Mouse (Mus musculus): ENCODE results near the gene Sgf29. TPM values are rescaled to one million over a fixed set of nuclear protein-coding genes. Genes with fewer than 3 reads are reported as not detected.

Sgf29 gene
- 24.7 and 26.9 TPM in 2 replicates for polyA plus RNA-seq (2012; rRNA removed)

DNA sequence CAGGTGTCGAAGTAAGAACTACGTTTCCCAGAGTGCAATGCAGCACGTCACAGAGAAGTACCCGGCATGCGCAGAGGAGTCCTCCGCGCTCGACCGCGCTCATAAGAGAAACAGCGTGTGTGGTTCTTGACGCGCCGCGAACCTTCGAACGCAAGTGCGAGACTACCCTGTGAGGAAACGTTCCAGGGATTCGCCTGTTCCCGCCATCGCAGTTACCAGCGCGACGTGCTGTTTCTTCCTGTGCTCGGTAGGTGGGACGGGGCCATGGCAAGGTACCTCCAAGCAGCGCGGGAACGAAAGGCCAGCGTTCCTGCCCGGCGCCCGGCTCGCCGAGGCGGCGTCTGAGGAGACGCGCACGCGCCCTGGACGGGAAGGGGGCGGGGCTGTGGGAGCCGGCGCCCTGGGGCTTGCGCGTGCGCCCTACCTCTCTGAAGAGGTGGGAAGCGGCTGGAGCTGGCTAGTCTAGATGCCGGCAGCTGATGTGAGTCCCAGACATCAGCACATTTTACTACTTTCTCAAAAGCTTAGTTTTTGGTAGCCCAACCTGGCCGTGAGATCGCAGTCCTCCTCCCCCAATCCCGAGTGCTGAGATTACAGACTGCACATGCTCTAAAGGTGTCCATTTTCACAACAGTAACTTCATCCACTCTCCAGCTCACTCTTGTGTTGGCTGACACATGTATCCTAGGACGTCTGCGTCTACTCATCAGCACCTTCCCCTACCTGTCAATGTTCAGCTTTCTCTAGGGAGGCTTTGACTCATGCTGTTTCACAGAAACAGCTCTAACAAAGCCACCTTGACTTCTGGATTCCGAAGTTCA lies at the start of gene Sgf29:
Gene Sgf29 (plus strand): TSS at position 79 of the 821 bp plus-strand sequence.

DNA sequence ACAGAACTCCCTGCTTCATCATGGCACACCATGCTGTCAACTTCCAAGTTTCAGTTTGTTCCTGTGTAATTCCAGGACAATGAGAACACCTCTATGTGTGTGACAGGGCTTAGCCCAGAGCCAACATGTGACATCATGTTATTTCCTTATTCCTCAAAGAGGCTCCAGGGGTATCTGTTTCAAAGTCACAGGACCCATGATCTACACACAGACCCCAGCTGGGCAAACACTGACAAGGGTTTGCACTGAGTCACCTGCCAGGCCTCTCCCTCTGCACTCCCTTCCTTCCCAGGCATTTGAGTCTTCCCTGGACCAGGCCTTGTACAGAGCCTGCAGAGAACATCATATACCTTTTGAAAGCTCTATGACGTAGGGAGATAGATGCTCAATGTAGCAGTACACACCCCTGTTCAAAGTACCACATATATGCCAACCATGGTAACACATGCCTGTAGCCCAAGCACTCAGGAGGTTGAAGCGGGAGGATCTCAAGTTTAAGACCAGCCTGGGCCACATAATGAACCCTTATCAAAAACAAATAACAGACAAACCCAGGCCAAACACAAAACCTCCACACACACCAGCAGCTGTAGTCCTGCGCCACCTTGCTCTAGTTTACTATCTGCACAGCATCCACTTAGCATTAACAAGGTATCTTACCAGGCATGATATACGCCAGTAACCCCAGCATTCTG lies 18.1 kb upstream of the Sgf29 start, which contains the start of gene Nupr1:
Gene Nupr1 (minus strand): TSS at position 38 of the 695 bp plus-strand sequence.

DNA sequence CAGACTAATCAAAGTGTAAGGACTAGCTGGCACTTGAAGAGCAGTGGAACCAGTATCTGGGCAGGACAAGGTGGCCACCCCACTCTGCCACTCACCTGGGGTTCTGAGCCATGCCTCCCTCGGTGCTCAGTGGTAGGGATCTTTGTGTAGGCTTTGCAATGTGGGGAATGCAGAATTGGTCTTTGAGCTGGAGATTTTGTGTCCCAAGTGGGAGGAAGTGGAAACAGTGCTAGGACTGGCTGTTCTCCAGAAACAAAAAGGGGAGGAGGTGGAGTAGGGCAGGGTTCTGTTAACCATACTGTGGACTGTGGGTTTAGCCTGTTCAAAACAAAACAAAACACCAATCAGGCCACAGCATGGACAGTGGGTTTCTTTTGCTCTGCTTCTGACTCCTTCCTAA lies 27.1 kb downstream of the Sgf29 start, which contains the start of gene Sult1a1:
Gene Sult1a1 (minus strand): TSS at position 226 of the 400 bp plus-strand sequence.

DNA sequence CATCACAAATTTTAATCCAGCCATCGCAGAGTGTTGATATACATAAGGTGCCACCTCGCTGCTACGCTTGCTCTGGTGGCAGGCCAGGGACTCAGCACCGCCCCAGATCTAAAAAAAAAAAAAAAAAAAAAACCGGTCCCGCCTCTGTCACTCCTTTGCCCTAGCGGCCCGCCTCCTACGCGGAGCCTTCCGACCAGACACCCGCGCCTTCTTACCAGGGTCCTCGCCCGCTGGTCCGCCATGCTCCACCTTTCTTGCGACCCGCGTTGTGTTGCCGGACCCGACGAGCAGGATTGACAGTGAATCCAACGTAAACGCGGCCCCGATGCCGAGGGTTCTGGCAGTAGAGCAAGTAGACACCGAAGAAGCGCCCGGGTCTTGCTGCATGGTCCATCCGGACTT lies 46.1 kb downstream of the Sgf29 start, which contains the start of gene Bola2:
Gene Bola2 (plus strand): TSS at position 192 of the 402 bp plus-strand sequence.

DNA sequence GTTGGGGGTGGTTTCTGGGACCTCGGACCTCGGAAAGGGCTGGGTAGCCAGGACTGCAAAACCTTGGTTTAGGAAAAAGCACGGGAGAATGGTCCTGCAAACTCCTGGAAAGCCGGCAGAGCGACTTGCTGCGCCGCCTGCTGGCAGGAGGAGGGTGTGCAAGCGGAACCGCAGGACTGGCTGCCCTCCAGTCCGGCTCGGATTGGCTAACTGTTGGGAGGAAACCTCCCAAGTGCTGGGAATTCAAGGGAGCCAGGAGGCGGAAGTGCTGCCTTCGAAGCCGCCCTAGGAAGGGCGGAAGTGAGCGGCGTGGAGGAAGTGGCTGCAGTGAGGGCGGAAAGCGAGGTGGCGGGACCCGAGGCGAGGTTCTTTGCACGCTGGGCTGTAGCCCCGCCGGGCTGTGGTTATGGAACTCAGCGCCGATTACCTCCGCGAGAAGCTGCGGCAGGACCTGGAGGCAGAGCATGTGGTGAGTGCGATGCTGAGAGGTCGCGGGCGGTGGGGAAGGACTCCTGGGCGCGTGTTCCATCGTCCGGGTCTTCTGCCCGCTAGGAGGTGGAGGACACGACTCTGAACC lies 46.6 kb downstream of the Sgf29 start, which contains the start of gene Slx1b:
Gene Slx1b (minus strand): TSS at position 154 of the 577 bp plus-strand sequence.

DNA sequence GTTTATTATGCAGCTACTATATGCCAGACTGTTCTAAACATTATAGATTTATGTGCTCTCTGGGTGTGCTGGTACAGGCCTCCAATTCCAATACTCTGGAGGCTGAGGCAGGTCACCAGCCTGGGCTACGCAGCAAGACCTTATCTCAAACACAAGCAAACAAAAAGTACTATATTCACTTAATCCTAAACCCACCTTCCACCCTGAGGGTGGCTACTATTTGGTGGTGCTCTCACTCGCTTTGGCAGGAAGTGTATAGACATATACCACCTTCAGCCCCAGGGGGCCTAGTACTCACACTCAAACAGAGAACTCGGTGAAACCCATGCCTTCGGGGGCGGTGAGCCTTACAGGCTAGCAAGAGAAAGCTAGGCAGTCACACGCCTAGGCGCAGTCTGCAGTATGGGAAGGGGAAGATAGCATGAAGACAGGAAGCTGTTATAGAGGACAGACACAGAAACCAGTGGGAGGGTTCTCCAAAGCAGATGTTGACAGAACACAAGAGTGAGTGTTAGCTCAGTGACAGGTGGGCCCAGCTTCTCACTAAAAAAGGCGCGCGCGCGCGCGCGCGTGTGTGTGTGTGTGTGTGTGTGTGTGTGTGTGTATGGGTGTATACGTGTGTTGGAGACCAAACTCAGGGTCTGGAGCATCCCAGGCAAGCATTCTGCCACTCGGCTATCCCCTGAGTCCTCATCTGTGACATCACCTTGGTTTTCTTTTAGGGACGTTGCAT lies 58.5 kb downstream of the Sgf29 start, which contains the start of gene Coro1a:
Gene Coro1a (minus strand): TSS at position 346 of the 733 bp plus-strand sequence.

Other genes with a start within 250 kb of the Sgf29 start
- 0.28 and 0.39 TPM in 2 replicates for gene Cd19, start 234.4 kb upstream of the Sgf29 start, polyA plus RNA-seq (2012; rRNA removed)
- 3.7 and 4.3 TPM in 2 replicates for gene Rabep2, start 220.6 kb upstream of the Sgf29 start, polyA plus RNA-seq (2012; rRNA removed)
- gene Atp2a1, start 186.2 kb upstream of the Sgf29 start, polyA plus RNA-seq (2012; rRNA removed): 0.07 and 2.3 TPM in 2 replicates
- gene Sh2b1, start 173.9 kb upstream of the Sgf29 start, polyA plus RNA-seq (2012; rRNA removed): 11.3 and 12.5 TPM in 2 replicates
- 64.3 and 72.3 TPM in 2 replicates for gene Tufm, start 161.9 kb upstream of the Sgf29 start, polyA plus RNA-seq (2012; rRNA removed)
- gene Atxn2l, start 145.9 kb upstream of the Sgf29 start, polyA plus RNA-seq (2012; rRNA removed): 34.5 and 42.6 TPM in 2 replicates
- gene Eif3c, start 82.9 kb upstream of the Sgf29 start, polyA plus RNA-seq (2012; rRNA removed): 62.2 and 63.9 TPM in 2 replicates
- 1.5 and 1.8 TPM in 2 replicates for gene Apobr, start 64.4 kb upstream of the Sgf29 start, polyA plus RNA-seq (2012; rRNA removed)
- gene Cln3, start 63.5 kb upstream of the Sgf29 start, polyA plus RNA-seq (2012; rRNA removed): 7.1 and 8.9 TPM in 2 replicates
- gene Il27, start 54.4 kb upstream of the Sgf29 start, polyA plus RNA-seq (2012; rRNA removed): 0.05 TPM in 1 of 2 replicates, not detected in the other
- gene Nupr1, start 18.4 kb upstream of the Sgf29 start, polyA plus RNA-seq (2012; rRNA removed): 2.1 and 2.9 TPM in 2 replicates
- gene Sult1a1, start 27.1 kb downstream of the Sgf29 start, polyA plus RNA-seq (2012; rRNA removed): 4.4 and 5.2 TPM in 2 replicates
- gene Bola2, start 46.1 kb downstream of the Sgf29 start, polyA plus RNA-seq (2012; rRNA removed): 33.9 and 35.2 TPM in 2 replicates
- gene Slx1b, start 46.5 kb downstream of the Sgf29 start, polyA plus RNA-seq (2012; rRNA removed): 4.6 and 4.9 TPM in 2 replicates
- gene Coro1a, start 58.5 kb downstream of the Sgf29 start, polyA plus RNA-seq (2012; rRNA removed): 44.1 and 60.0 TPM in 2 replicates
- 28.0 and 36.0 TPM in 2 replicates for gene Mapk3, start 110.3 kb downstream of the Sgf29 start, polyA plus RNA-seq (2012; rRNA removed)
- gene Gdpd3, start 117.0 kb downstream of the Sgf29 start, polyA plus RNA-seq (2012; rRNA removed): 1.2 and 1.6 TPM in 2 replicates
- 58.6 and 66.7 TPM in 2 replicates for gene Ypel3, start 127.6 kb downstream of the Sgf29 start, polyA plus RNA-seq (2012; rRNA removed)
- gene Tbx6, start 132.2 kb downstream of the Sgf29 start, polyA plus RNA-seq (2012; rRNA removed): 1.0 and 1.3 TPM in 2 replicates
- gene Ppp4c, start 143.2 kb downstream of the Sgf29 start, polyA plus RNA-seq (2012; rRNA removed): 74.0 and 86.5 TPM in 2 replicates
- gene Fam57b, start 148.4 kb downstream of the Sgf29 start, polyA plus RNA-seq (2012; rRNA removed): 0.09 and 0.13 TPM in 2 replicates
- not detected in 2 replicates for gene 4930451I11Rik, start 182.3 kb downstream of the Sgf29 start, polyA plus RNA-seq (2012; rRNA removed)
- 0.01 and 0.03 TPM in 2 replicates for gene Doc2a, start 198.1 kb downstream of the Sgf29 start, polyA plus RNA-seq (2012; rRNA removed)
- 58.3 and 79.1 TPM in 2 replicates for gene Hirip3, start 212.7 kb downstream of the Sgf29 start, polyA plus RNA-seq (2012; rRNA removed)
- 23.2 and 24.6 TPM in 2 replicates for gene Ino80e, start 213.1 kb downstream of the Sgf29 start, polyA plus RNA-seq (2012; rRNA removed)
- 15.6 and 17.1 TPM in 2 replicates for gene Taok2, start 235.4 kb downstream of the Sgf29 start, polyA plus RNA-seq (2012; rRNA removed)